Mouse (Mus musculus): ENCODE results near the gene Ano7. TPM values are rescaled to one million over a fixed set of nuclear protein-coding genes. Genes with fewer than 3 reads are reported as not detected.
"Not testable (repeated sequence)": the region's sequence is repeated elsewhere in the genome, so short reads cannot be mapped to it uniquely, and the experiment has no call there.

The Ano7 gene
- polyA plus RNA-seq, 1 experiment from 2014 or later = 0.35 TPM

GRCm38 (mm10) chr1:93379117-93379516, 5.4 kb downstream of the Ano7 start:
- 80% methylated on average over 5 of the region's 5 CpGs for WGBS
- Histone ChIP-seq H3K9me3 (replicated peaks) (no peaks in the 10 kb centered on the region), H3K4me3 (replicated peaks) (no peak overlapping the region), H3K4me2 (no peak overlapping the region), H3K27ac (no peak overlapping the region), H3K36me3 (no peaks in the 10 kb centered on the region), H3K27me3 (no peaks in the 10 kb centered on the region), H3K4me1 (no peaks in the 10 kb centered on the region), H3K9ac (no peak overlapping the region)
- ATAC-seq (replicated peaks; ENCODE audit: low FRiP score) = no peak

- H3K9ac ChIP-seq = no peak overlapping the region
- H3K36me3 ChIP-seq = no peaks in the 10 kb centered on the region
- H3K27ac ChIP-seq = no peak overlapping the region
- WGBS = 51% methylated on average over 2 of the region's 2 CpGs
- no peak for ATAC-seq (replicated peaks; ENCODE audit: low FRiP score)
- no peak overlapping the region for H3K4me3 ChIP-seq (replicated peaks)
- H3K9me3 ChIP-seq (replicated peaks) = no peaks in the 10 kb centered on the region
- H3K4me2 ChIP-seq = no peak overlapping the region
- no peaks in the 10 kb centered on the region for H3K4me1 ChIP-seq
- no peaks in the 10 kb centered on the region for H3K27me3 ChIP-seq
Observed at GRCm38 (mm10) chr1:93387198-93387597, 13.5 kb downstream of the Ano7 start.

- Histone ChIP-seq H3K4me2 (no peak overlapping the region), H3K27ac (no peak overlapping the region), H3K9me3 (replicated peaks) (no peaks in the 10 kb centered on the region), H3K9ac (no peak overlapping the region), H3K4me3 (replicated peaks) (no peak overlapping the region), H3K36me3 (no peaks in the 10 kb centered on the region), H3K27me3 (no peaks in the 10 kb centered on the region), H3K4me1 (no peaks in the 10 kb centered on the region)
- ATAC-seq (replicated peaks; ENCODE audit: low FRiP score) = no peak
- WGBS = 75% methylated on average over 2 of the region's 2 CpGs
Observed at GRCm38 (mm10) chr1:93388906-93389305, 15.2 kb downstream of the Ano7 start.

GRCm38 (mm10) chr1:93401191-93402052, 27.7 kb downstream of the Ano7 start:
- peak; percentile 47 for ATAC-seq (replicated peaks; ENCODE audit: low FRiP score)
- H3K4me2 ChIP-seq = peak overlapping the region; percentile 65
- H3K9ac ChIP-seq = no peak overlapping the region
- no peak overlapping the region for H3K27ac ChIP-seq
- no peaks in the 10 kb centered on the region for H3K27me3 ChIP-seq
- 16% methylated on average over 38 of the region's 38 CpGs for WGBS
- H3K4me1 ChIP-seq = peaks cover 9% of the 10 kb centered on the region
- peak overlapping the region; percentile 36 for H3K4me3 ChIP-seq (replicated peaks)
- peaks cover 12% of the 10 kb centered on the region for H3K36me3 ChIP-seq
- no peaks in the 10 kb centered on the region for H3K9me3 ChIP-seq (replicated peaks)

- 78% methylated on average over 4 of the region's 4 CpGs for WGBS
- Histone ChIP-seq H3K9me3 (replicated peaks) (no peaks in the 10 kb centered on the region), H3K4me2 (no peak overlapping the region), H3K36me3 (peaks cover 32% of the 10 kb centered on the region), H3K27ac (no peak overlapping the region), H3K27me3 (no peaks in the 10 kb centered on the region), H3K4me3 (replicated peaks) (no peak overlapping the region), H3K9ac (no peak overlapping the region), H3K4me1 (peaks cover 9% of the 10 kb centered on the region)
- no peak for ATAC-seq (replicated peaks; ENCODE audit: low FRiP score)
Observed at GRCm38 (mm10) chr1:93403403-93403802, 29.7 kb downstream of the Ano7 start.

- Histone ChIP-seq H3K4me3 (replicated peaks) (no peak overlapping the region), H3K27me3 (no peaks in the 10 kb centered on the region), H3K9ac (no peak overlapping the region), H3K27ac (no peak overlapping the region), H3K4me1 (no peaks in the 10 kb centered on the region), H3K36me3 (peaks cover 93% of the 10 kb centered on the region), H3K9me3 (replicated peaks) (no peaks in the 10 kb centered on the region), H3K4me2 (no peak overlapping the region)
- 80% methylated on average over 6 of the region's 6 CpGs for WGBS
- ATAC-seq (replicated peaks; ENCODE audit: low FRiP score) = no peak
Observed at GRCm38 (mm10) chr1:93432087-93432486, 58.4 kb downstream of the Ano7 start.

- peaks cover 18% of the 10 kb centered on the region for H3K4me1 ChIP-seq
- H3K27me3 ChIP-seq = no peaks in the 10 kb centered on the region
- ATAC-seq (replicated peaks; ENCODE audit: low FRiP score) = no peak
- H3K36me3 ChIP-seq = peaks cover 72% of the 10 kb centered on the region
- H3K4me2 ChIP-seq = no peak overlapping the region
- WGBS = 79% methylated on average over 1 of the region's 1 CpGs
- no peaks in the 10 kb centered on the region for H3K9me3 ChIP-seq (replicated peaks)
- H3K9ac ChIP-seq = no peak overlapping the region
- H3K27ac ChIP-seq = no peak overlapping the region
- H3K4me3 ChIP-seq (replicated peaks) = no peak overlapping the region
Observed at GRCm38 (mm10) chr1:93439321-93439720, 65.6 kb downstream of the Ano7 start.

- WGBS = 2% methylated on average over 18 of the region's 18 CpGs
- ATAC-seq (replicated peaks; ENCODE audit: low FRiP score) = peak; percentile 86
- peak overlapping the region; percentile 97 for H3K27ac ChIP-seq
Observed at GRCm38 (mm10) chr1:93444405-93445110, 70.8 kb downstream of the Ano7 start.

GRCm38 (mm10) chr1:93445111-93445821, 71.5 kb downstream of the Ano7 start:
- no peaks in the 10 kb centered on the region for H3K27me3 ChIP-seq
- H3K36me3 ChIP-seq = peaks cover 19% of the 10 kb centered on the region
- peak overlapping the region; percentile 97 for H3K27ac ChIP-seq
- no peaks in the 10 kb centered on the region for H3K9me3 ChIP-seq (replicated peaks)
- WGBS = under 1% methylated on average over 61 of the region's 84 CpGs
- H3K4me2 ChIP-seq = peak overlapping the region; percentile 71
- H3K9ac ChIP-seq = peak overlapping the region; percentile 91
- H3K4me1 ChIP-seq = peaks cover 31% of the 10 kb centered on the region
- ATAC-seq (replicated peaks; ENCODE audit: low FRiP score) = peak; percentile 95
- peak overlapping the region; percentile 96 for H3K4me3 ChIP-seq (replicated peaks)

More at GRCm38 (mm10) chr1:93444405-93445110, 70.8 kb downstream of the Ano7 start:
- no peaks in the 10 kb centered on the region for H3K27me3 ChIP-seq
- H3K4me1 ChIP-seq = peaks cover 31% of the 10 kb centered on the region
- peak overlapping the region; percentile 71 for H3K4me2 ChIP-seq
- H3K9ac ChIP-seq = peak overlapping the region; percentile 91
- no peaks in the 10 kb centered on the region for H3K9me3 ChIP-seq (replicated peaks)
- peaks cover 25% of the 10 kb centered on the region for H3K36me3 ChIP-seq
- peak overlapping the region; percentile 96 for H3K4me3 ChIP-seq (replicated peaks)

- peak overlapping the region; percentile 97 for H3K27ac ChIP-seq
- H3K9me3 ChIP-seq (replicated peaks) = no peaks in the 10 kb centered on the region
- peak; percentile 38; the same call in 1 of the 2 replicates for ATAC-seq (replicated peaks; ENCODE audit: low FRiP score)
- H3K4me2 ChIP-seq = peak overlapping the region; percentile 71
- WGBS = 15% methylated on average over 3 of the region's 3 CpGs
- peak overlapping the region; percentile 96 for H3K4me3 ChIP-seq (replicated peaks)
- peak overlapping the region; percentile 91 for H3K9ac ChIP-seq
- H3K27me3 ChIP-seq = no peaks in the 10 kb centered on the region
- peaks cover 31% of the 10 kb centered on the region for H3K4me1 ChIP-seq
- peaks cover 14% of the 10 kb centered on the region for H3K36me3 ChIP-seq
Observed at GRCm38 (mm10) chr1:93445822-93446162, 72.1 kb downstream of the Ano7 start.

GRCm38 (mm10) chr1:93450118-93450517, 76.4 kb downstream of the Ano7 start:
- H3K9ac ChIP-seq; H3K4me2 ChIP-seq; ATAC-seq (replicated peaks; ENCODE audit: low FRiP score); H3K27me3 ChIP-seq; H3K9me3 ChIP-seq (replicated peaks); H3K4me3 ChIP-seq (replicated peaks); H3K36me3 ChIP-seq; H3K27ac ChIP-seq: not testable (repeated sequence)
- 82% methylated on average over 5 of the region's 5 CpGs for WGBS
- peaks cover 11% of the 10 kb centered on the region for H3K4me1 ChIP-seq

- no peak overlapping the region for H3K27ac ChIP-seq
- H3K9ac ChIP-seq = no peak overlapping the region
- no peaks in the 10 kb centered on the region for H3K4me1 ChIP-seq
- no peaks in the 10 kb centered on the region for H3K27me3 ChIP-seq
- H3K36me3 ChIP-seq = no peaks in the 10 kb centered on the region
- H3K4me2 ChIP-seq = no peak overlapping the region
- H3K4me3 ChIP-seq (replicated peaks) = no peak overlapping the region
- ATAC-seq (replicated peaks; ENCODE audit: low FRiP score) = no peak
- no peaks in the 10 kb centered on the region for H3K9me3 ChIP-seq (replicated peaks)
Observed at GRCm38 (mm10) chr1:93453721-93454255, 80.1 kb downstream of the Ano7 start.

All from kidney, embryonic 15.5 days (tissue).